Mouse (Mus musculus) C3H10T1/2 (cell line): Measurements from ENCODE around the gene Islr. TPM values are rescaled to one million over a fixed set of nuclear protein-coding genes. Genes with fewer than 3 reads are reported as not detected.

Experiments used
- polyA plus RNA-seq, 2 experiments: library from polyadenylated mRNA; unstranded; fragments of >200 nt; fragmentation: generic; extraction: Trizol; gene quantifications; one replicate each; pipeline ENCODE4 v1.2.1; 2012; ENCODE audit warnings: missing spikeins in 2 of 2

Gene Islr
- polyA plus RNA-seq: 100 to 1,000 TPM in 1 of 2 experiments, under 1 TPM in 1; 0.76 to 401 TPM

GRCm38 (mm10) chr9:58203516-58204447 is at the start of gene Islr, which contains the start of gene Islr2:
Gene Islr (minus strand): TSS chr9:58204306.
Gene Islr2 (minus strand): TSS chr9:58204319.

DNA sequence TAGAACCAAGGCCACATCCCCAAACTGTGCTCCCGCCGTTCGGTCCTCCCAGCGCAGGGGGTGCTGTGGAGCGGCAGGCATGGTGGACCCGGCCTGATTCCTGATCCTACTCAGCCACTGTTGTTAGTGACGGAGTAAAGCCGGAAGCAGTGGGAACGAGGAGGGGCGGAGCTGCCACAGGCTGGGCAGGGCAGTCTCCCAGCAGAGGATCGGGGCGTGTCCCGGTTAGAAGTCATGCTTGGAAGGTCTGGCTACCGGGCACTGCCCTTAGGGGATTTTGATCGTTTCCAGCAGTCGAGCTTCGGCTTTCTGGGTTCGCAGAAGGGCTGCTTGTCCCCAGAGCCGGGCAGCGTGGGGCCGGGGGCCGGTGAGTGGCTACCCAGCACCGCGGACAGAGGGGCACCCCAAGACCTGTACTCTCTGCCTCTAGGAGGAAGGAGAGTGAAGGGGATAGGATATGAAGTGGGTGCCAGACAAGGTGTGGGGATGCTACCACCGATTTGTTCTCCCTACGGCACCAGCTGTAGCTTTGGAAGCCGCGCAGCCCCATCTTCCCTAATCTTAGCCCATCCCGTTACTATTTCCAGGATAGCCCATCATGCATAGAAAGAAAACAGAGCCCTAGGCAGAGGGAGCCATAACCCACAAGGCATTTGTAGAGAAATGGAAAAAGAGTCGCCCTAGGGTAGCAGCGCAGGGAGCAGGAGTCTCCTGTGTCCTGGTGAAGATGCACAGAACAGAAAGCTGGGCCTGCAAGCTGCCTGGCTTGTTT is 49.1 kb upstream of the Islr start, which contains the start of gene Stoml1:
Stoml1 (plus strand) TSS at position 132 of the 772 bp plus-strand sequence.

DNA sequence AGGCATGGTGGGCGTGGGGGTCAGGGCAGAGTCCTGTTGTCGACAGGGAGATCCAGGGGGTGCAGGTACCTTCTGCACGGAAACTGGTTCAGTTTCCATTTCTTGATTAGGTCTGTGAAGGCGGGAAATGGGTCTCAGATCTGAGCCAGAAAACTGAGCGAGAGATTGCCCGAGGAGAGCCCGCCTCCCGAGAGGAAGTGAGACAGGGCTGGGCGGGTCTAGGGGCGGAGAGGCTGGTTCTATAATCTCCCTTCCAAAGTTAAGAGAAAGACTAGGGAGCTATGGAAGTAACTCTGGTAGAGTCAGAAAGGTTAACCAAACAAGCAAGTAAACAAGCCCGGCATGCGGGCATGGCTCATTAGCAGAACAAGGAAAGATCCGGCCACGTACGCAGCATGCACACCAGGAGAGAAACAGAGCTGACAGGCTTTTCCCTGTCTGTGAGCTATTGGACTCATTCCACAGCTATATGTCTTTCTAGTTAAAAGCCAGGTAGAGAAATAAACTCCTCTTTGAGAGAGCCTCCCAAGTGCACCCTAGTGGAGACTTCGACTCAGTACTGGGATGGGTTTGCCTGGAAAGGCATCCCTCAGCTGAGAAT is 45.6 kb upstream of the Islr start, which contains the start of gene Pml:
Pml (minus strand) TSS at position 195 of the 601 bp plus-strand sequence.

GRCm38 (mm10) chr9:58118671-58119070 is 85.4 kb downstream of the Islr start, which contains the start of gene Ccdc33:
Gene Ccdc33 (minus strand): TSS chr9:58118823.

Other genes with a start within 250 kb of the Islr start
- not detected for gene Cyp11a1, start 197.9 kb downstream of the Islr start, polyA plus RNA-seq
- gene Stra6, start 140.5 kb downstream of the Islr start, polyA plus RNA-seq: 1 to 10 TPM in 1 of 2 experiments, under 1 TPM in 1; 0.15 to 4.2 TPM
- gene Ccdc33, start 85.5 kb downstream of the Islr start, polyA plus RNA-seq: under 1 TPM in 1 of 2 experiments, not detected in 1; 0.14 TPM
- under 1 TPM in 1 of 2 experiments, not detected in 1; 0.05 TPM for gene Islr2, start within 50 bp of the Islr start, polyA plus RNA-seq
- 10 to 100 TPM; 21.4 to 22.8 TPM for gene Pml, start 45.5 kb upstream of the Islr start, polyA plus RNA-seq
- gene Stoml1, start 48.9 kb upstream of the Islr start, polyA plus RNA-seq: 10 to 100 TPM in 1 of 2 experiments, 1 to 10 TPM in 1; 8.4 to 39.9 TPM
- gene Loxl1, start 108.9 kb upstream of the Islr start, polyA plus RNA-seq: 100 to 1,000 TPM; 112 to 610 TPM
- not detected for gene Tbc1d21, start 166.1 kb upstream of the Islr start, polyA plus RNA-seq